Mouse (Mus musculus) duodenum, adult 2 months (tissue): ENCODE data around the gene Nefh. TPM values are rescaled to one million over a fixed set of nuclear protein-coding genes. Genes with fewer than 3 reads are reported as not detected.

Experiments
- polyA plus RNA-seq: library from polyadenylated mRNA; depleted of rRNA; stranded (reverse); fragments of >200 nt; gene quantifications from 2 replicates; pipeline ENCODE4 v1.2.3, GENCODE M21; 2012; ENCODE audit warnings: low replicate concordance; rRNA removed

Gene Nefh
- polyA plus RNA-seq: 0.12 and 0.39 TPM in 2 replicates

DNA sequence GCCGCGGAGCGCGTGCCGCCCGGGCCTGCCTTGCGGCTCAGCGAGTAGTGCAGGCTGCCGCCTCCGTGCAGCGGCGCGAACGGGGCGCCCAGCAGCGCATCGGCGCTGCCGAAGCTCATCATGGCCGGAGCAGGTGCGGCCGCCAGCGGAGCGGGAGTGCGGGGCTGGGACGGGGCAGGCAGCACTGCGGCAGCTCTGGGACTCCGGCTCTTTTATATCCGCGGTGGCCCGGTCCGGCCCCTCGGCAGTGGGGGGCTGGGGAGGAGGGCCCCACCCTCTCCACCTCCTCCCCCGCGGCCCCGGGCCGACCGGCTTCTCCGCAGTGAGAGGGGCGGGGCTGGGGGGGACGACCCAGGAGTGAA lies at the start of gene Nefh:
Gene Nefh, minus strand, starts transcription at position 252 of the 362 bp plus-strand sequence.

DNA sequence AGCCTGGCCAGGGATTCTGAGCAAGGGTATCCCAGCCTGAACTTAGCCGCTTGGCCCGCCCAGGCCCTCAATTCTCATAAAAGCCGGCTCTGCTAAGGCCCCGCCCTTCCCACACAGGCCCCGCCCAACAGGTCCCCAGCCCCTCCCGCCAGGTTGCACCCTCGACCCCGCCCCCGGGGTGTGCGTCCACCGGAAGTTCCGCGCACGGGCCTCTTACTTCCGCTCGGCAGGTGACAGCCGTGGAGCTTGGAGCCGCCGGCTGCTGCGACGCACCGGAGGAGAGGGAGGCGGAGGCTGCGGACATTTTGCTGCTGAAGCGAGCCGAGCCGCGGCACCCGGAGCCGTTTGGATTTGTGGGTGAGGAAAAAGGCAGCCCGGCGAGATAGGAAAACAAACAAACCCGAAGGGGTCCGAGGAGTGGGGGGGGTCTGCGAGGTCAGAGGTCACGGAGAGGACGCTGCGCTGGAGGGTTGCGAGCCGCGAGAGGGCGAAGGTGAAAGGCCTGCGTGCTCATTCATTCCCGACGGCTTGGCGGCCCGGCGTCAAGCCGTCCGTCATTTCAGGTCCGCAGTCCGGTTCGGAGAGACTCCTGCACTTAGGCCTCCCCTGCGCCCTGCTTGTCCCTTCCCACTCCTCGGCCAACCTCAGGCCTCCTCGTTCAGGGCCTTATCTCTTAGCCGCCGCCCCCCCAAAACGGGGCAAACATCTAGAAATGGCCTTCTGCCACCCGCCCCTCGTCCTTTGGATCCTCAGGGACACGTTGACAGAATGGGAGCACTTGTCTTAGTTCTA lies 39.0 kb upstream of the Nefh start, which contains the start of gene Ap1b1:
Gene Ap1b1, plus strand, starts transcription at position 130 of the 792 bp plus-strand sequence.

DNA sequence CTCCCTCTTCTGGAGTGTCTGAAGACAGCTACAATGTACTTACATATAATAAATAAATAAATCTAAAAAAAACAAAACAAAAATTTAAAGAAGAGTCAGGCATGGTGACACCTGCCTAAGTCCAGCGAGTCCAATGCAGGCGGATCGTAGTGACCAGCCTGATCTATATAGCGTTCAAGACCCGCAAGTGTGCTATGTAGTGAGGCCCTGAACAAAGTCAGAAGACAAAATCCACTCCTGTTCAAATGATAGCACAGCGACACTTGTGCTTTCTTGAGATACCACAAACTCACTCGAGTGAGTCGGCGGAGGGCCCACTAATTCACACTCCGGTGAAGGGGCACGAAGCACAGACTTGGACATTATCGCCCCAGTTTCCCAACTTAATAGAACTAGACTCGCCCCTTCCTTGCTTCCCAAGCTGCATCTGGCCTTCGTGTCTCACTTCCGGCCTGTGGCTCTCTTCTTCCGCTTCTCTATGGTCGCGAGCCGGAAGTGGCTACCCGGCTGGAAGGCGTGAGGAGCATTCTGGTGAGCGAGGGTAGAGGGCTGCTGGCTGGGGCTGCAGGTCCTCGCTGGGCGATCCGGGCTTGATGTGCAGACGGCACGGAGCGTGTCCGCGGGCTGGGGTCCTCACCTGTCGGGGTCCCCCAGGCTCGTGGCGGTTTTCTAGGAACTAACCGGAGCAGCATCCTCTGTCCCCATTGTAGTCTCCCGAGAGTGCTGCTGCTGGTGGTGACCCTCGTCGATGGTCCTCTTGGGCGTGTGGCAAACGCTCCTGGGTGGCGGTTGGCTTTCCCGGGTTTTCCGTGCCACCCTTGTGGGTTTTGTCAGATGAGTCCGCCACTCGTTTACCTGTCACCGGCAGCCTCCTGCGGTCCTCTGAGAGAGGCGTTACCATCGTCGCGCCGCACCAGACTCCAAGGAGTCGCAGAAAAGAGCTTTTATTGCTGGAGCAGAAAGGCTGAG lies 52.7 kb downstream of the Nefh start, which contains the start of gene Thoc5:
Gene Thoc5, plus strand, starts transcription at position 473 of the 969 bp plus-strand sequence.

Other genes starting within 250 kb of the Nefh start
- 1,082 and 1,119 TPM in 2 replicates for gene Uqcr10, start 243.7 kb downstream of the Nefh start, polyA plus RNA-seq
- gene Zmat5, start 243.4 kb downstream of the Nefh start, polyA plus RNA-seq: 39.5 and 69.7 TPM in 2 replicates
- 0.05 TPM in 1 of 2 replicates, not detected in the other for gene Cabp7, start 201.3 kb downstream of the Nefh start, polyA plus RNA-seq
- gene Nf2, start 98.5 kb downstream of the Nefh start, polyA plus RNA-seq: 31.9 and 48.6 TPM in 2 replicates
- 27.8 and 38.4 TPM in 2 replicates for gene Nipsnap1, start 74.1 kb downstream of the Nefh start, polyA plus RNA-seq
- 6.8 and 7.5 TPM in 2 replicates for gene Thoc5, start 52.7 kb downstream of the Nefh start, polyA plus RNA-seq
- gene Ap1b1, start 38.8 kb upstream of the Nefh start, polyA plus RNA-seq: 68.3 and 90.7 TPM in 2 replicates
- gene Rasl10a, start 110.1 kb upstream of the Nefh start, polyA plus RNA-seq: 0.49 and 1.2 TPM in 2 replicates
- 68.8 and 126 TPM in 2 replicates for gene Gas2l1, start 117.3 kb upstream of the Nefh start, polyA plus RNA-seq
- gene Rhbdd3, start 150.9 kb upstream of the Nefh start, polyA plus RNA-seq: 24.6 and 25.3 TPM in 2 replicates
- gene Ewsr1, start 151.2 kb upstream of the Nefh start, polyA plus RNA-seq: 141 and 292 TPM in 2 replicates
- gene Emid1, start 204.2 kb upstream of the Nefh start, polyA plus RNA-seq: 20.0 and 37.4 TPM in 2 replicates